28 mouse cellular contexts compared by ENCODE assay signal in the genomic region with DNA sequence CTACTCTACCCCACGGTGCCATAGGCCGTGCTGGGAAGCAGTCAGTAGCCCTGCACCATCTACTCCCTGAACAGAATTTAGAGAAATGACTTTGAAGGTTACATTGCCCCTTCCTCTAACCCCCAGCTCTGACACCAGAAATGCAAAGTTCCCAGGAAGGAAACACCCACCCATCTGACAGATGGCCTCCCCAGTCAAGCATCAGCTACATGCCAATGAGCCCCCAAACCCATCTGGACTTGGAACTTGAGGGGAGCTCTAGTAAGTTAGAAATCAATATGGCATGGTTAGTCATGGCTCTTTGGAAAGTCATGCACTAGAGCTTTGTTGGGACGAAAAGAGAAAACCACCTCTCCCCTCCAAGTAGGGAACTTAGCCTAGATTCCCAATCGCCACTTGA. TPM values are rescaled to one million over a fixed set of nuclear protein-coding genes. Genes with fewer than 3 reads are reported as not detected.
DNase-seq lines count a peak whose midpoint lies in the region; ATAC-seq and TF ChIP-seq lines count a peak whose summit lies in the region.
"Had no signal": no experiment of that assay in that cellular context is flagged by ENCODE, and none has a peak within 500 bp of the region (broad histone marks: within the 10 kb centered on the region; RNA-seq: fewer than 3 reads in every experiment).

No protein-coding gene starts in this region.

- 92% methylated on average over 4 of the region's 4 CpGs for WGBS in embryonic facial prominence, embryonic 13.5 days
- WGBS in embryonic facial prominence, embryonic 10.5 days = 92% methylated on average over 4 of the region's 4 CpGs

- no peak overlapping the region for H3K4me3 ChIP-seq in embryonic facial prominence, embryonic 13.5 days
- H3K4me3 ChIP-seq in embryonic facial prominence, embryonic 10.5 days = no peak overlapping the region
- no peak overlapping the region for H3K4me3 ChIP-seq in left cerebral cortex, adult 2 months
- H3K4me3 ChIP-seq: forebrain, embryonic 13.5 days; forebrain, embryonic 15.5 days had no signal

- H3K36me3 ChIP-seq in embryonic facial prominence, embryonic 13.5 days = peaks cover 43% of the 10 kb centered on the region
- H3K36me3 ChIP-seq in embryonic facial prominence, embryonic 10.5 days (replicated peaks) = peaks cover 51% of the 10 kb centered on the region

- no peak for DNase-seq in embryonic facial prominence, embryonic 10.5 days (ENCODE audit: low spot score)
- DNase-seq in heart, postnatal 4 days = peak; percentile 1
- no peak for DNase-seq in heart, postnatal 25 days (ENCODE audit: low spot score)
- peak; percentile 56 to 69 for DNase-seq in layer of hippocampus, adult 18-20 months (ENCODE audit: low spot score in 2 of 2)
- no peak for DNase-seq in layer of hippocampus, adult 9-11 months
- no peak for DNase-seq in left cerebral cortex, adult 2 months (ENCODE audit: extremely low spot score in 1 of 2, low spot score in 2 of 2)
- DNase-seq in left cerebral cortex, adult 8-10 months (ENCODE audit: low spot score in 2 of 2) = no peak
- DNase-seq: B cell, adult 2 months; cerebellum, adult 11-12 months; cerebellum, adult 2 months; cerebellum, adult 9-10 months; cerebellum, postnatal 10 days had no signal

- peaks cover 19% of the 10 kb centered on the region for H3K4me1 ChIP-seq in embryonic facial prominence, embryonic 13.5 days
- peaks cover 36% of the 10 kb centered on the region for H3K4me1 ChIP-seq in embryonic facial prominence, embryonic 10.5 days

- H3K27me3 ChIP-seq in embryonic facial prominence, embryonic 13.5 days = no peaks in the 10 kb centered on the region
- no peaks in the 10 kb centered on the region for H3K27me3 ChIP-seq in embryonic facial prominence, embryonic 10.5 days (replicated peaks; ENCODE audit: low read depth, poor library complexity, severe bottlenecking)
- H3K27me3 ChIP-seq: CH12.LX; forebrain, embryonic 13.5 days; forebrain, embryonic 15.5 days; Patski had no signal

- H3K9ac ChIP-seq in embryonic facial prominence, embryonic 13.5 days = 0 out of 2 replicates have a peak overlapping the region, but pooled peaks have one; percentile 21
- H3K9ac ChIP-seq: forebrain, embryonic 13.5 days; forebrain, embryonic 15.5 days had no signal

- TF ChIP-seq CTCF in left cerebral cortex, adult 2 months (IDR thresholded peaks at IDR 0.05) = no peak

- no peak for ATAC-seq in embryonic facial prominence, embryonic 13.5 days (ENCODE audit: insufficient number of reproducible peaks, insufficient read depth, low FRiP score, low TSS enrichment, low read depth)
- ATAC-seq: activated CD4-positive, CD25-positive, alpha-beta regulatory T cell, adult 4 months; CD4-positive, CD25-positive, alpha-beta regulatory T cell, adult 4 months; forebrain, embryonic 13.5 days; forebrain, embryonic 15.5 days; Patski had no signal

- H3K9me3 ChIP-seq in embryonic facial prominence, embryonic 13.5 days = no peaks in the 10 kb centered on the region
- no peaks in the 10 kb centered on the region for H3K9me3 ChIP-seq in embryonic facial prominence, embryonic 10.5 days
- H3K9me3 ChIP-seq: forebrain, embryonic 13.5 days; forebrain, embryonic 15.5 days; G1E had no signal

- H3K4me2 ChIP-seq in embryonic facial prominence, embryonic 13.5 days = no peak overlapping the region
- H3K4me2 ChIP-seq: forebrain, embryonic 13.5 days; forebrain, embryonic 15.5 days had no signal

- H3K27ac ChIP-seq in embryonic facial prominence, embryonic 13.5 days = no peak overlapping the region
- H3K27ac ChIP-seq in embryonic facial prominence, embryonic 10.5 days (replicated peaks) = no peak overlapping the region
- peak overlapping the region; percentile 61 for H3K27ac ChIP-seq in left cerebral cortex, adult 2 months
- H3K27ac ChIP-seq: forebrain, embryonic 13.5 days; forebrain, embryonic 15.5 days had no signal

- intact Hi-C loops in heart, postnatal 25 days (cut with DNase I) = no loop called here
- intact Hi-C loops in left cerebral cortex, adult 2 months (cut with DNase I) = no loop called here

RNA-seq across cellular contexts. Expression of gene Cops9, which starts 3.0 kb away (rescaled TPM):
- polyA plus RNA-seq in embryonic facial prominence, embryonic 13.5 days (2015; fragmentation: Nextera tagmentation; extraction: Ambion mirVana) = 391 and 404 TPM in 2 replicates
- 341 and 342 TPM in 2 replicates for polyA plus RNA-seq in embryonic facial prominence, embryonic 10.5 days (2016; fragmentation: Nextera tagmentation; extraction: Ambion mirVana)
- 100 to 1,000 TPM; 198 to 214 TPM for total RNA-seq in heart, postnatal 4 days (2021)
- total RNA-seq in heart, postnatal 25 days (2021) = 100 to 1,000 TPM; 218 to 222 TPM
- 100 to 1,000 TPM; 321 to 334 TPM for total RNA-seq in layer of hippocampus, adult 18-20 months (2021)
- 100 to 1,000 TPM; 237 TPM for total RNA-seq in left cerebral cortex, adult 2 months (2021)
- 100 to 1,000 TPM; 199 to 246 (median 216) TPM for total RNA-seq in left cerebral cortex, adult 8-10 months (2022)

RNA-seq across cellular contexts. Expression of gene Otos, which starts 9.9 kb away (rescaled TPM):
- not detected in 2 replicates for polyA plus RNA-seq in embryonic facial prominence, embryonic 13.5 days (2015; fragmentation: Nextera tagmentation; extraction: Ambion mirVana)
- polyA plus RNA-seq in embryonic facial prominence, embryonic 10.5 days (2016; fragmentation: Nextera tagmentation; extraction: Ambion mirVana) = 0.05 TPM in 1 of 2 replicates, not detected in the other
- not detected for total RNA-seq in heart, postnatal 4 days (2021)
- total RNA-seq in heart, postnatal 25 days (2021) = not detected
- total RNA-seq in layer of hippocampus, adult 18-20 months (2021) = 1 to 10 TPM in 1 of 2 experiments, under 1 TPM in 1; 0.91 to 1.0 TPM
- total RNA-seq in left cerebral cortex, adult 2 months (2021) = not detected
- total RNA-seq in left cerebral cortex, adult 8-10 months (2022) = under 1 TPM in 2 of 4 experiments, not detected in 2; 0.58 to 0.68 TPM
- total RNA-seq: adrenal gland, adult 18-20 months; adrenal gland, postnatal 14 days; adrenal gland, postnatal 36 days; CH12.LX had no signal
- polyA plus RNA-seq: embryonic facial prominence, embryonic 11.5 days; forebrain, embryonic 11.5 days; forebrain, embryonic 15.5 days; G1E had no signal

RNA-seq across cellular contexts. Expression of gene Olfr12, which starts 21.1 kb away (rescaled TPM):
- polyA plus RNA-seq in embryonic facial prominence, embryonic 13.5 days (2015; fragmentation: Nextera tagmentation; extraction: Ambion mirVana) = not detected in 2 replicates
- polyA plus RNA-seq in embryonic facial prominence, embryonic 10.5 days (2016; fragmentation: Nextera tagmentation; extraction: Ambion mirVana) = not detected in 2 replicates
- not detected for total RNA-seq in heart, postnatal 4 days (2021)
- not detected for total RNA-seq in heart, postnatal 25 days (2021)
- total RNA-seq in layer of hippocampus, adult 18-20 months (2021) = not detected
- not detected for total RNA-seq in left cerebral cortex, adult 2 months (2021)
- total RNA-seq in left cerebral cortex, adult 8-10 months (2022) = not detected
- total RNA-seq: adrenal gland, adult 18-20 months; adrenal gland, adult 8-10 months; adrenal gland, postnatal 14 days; adrenal gland, postnatal 36 days had no signal
- polyA plus RNA-seq: activated CD4-positive, CD25-positive, alpha-beta regulatory T cell, adult 4 months; CD4-positive, CD25-positive, alpha-beta regulatory T cell, adult 4 months; cerebellum, adult 2 months; cortical plate, adult 2 months; embryonic facial prominence, embryonic 11.5 days; forebrain, embryonic 11.5 days; forebrain, embryonic 13.5 days; forebrain, embryonic 15.5 days; G1E; Patski had no signal

RNA-seq across cellular contexts. Expression of gene Olfr1410, which starts 33.2 kb away (rescaled TPM):
- not detected in 2 replicates for polyA plus RNA-seq in embryonic facial prominence, embryonic 13.5 days (2015; fragmentation: Nextera tagmentation; extraction: Ambion mirVana)
- polyA plus RNA-seq in embryonic facial prominence, embryonic 10.5 days (2016; fragmentation: Nextera tagmentation; extraction: Ambion mirVana) = not detected in 2 replicates
- total RNA-seq in heart, postnatal 4 days (2021) = not detected
- total RNA-seq in heart, postnatal 25 days (2021) = not detected
- not detected for total RNA-seq in layer of hippocampus, adult 18-20 months (2021)
- not detected for total RNA-seq in left cerebral cortex, adult 2 months (2021)
- not detected for total RNA-seq in left cerebral cortex, adult 8-10 months (2022)
- total RNA-seq: adrenal gland, adult 18-20 months; adrenal gland, adult 8-10 months; adrenal gland, postnatal 14 days; adrenal gland, postnatal 36 days had no signal
- polyA plus RNA-seq: activated CD4-positive, CD25-positive, alpha-beta regulatory T cell, adult 4 months; CD4-positive, CD25-positive, alpha-beta regulatory T cell, adult 4 months; cerebellum, adult 2 months; cortical plate, adult 2 months; embryonic facial prominence, embryonic 11.5 days; embryonic facial prominence, embryonic 14.5 days; forebrain, embryonic 11.5 days; forebrain, embryonic 13.5 days; forebrain, embryonic 15.5 days; G1E; Patski had no signal

RNA-seq across cellular contexts. Expression of gene Olfr1411, which starts 44.5 kb away (rescaled TPM):
- polyA plus RNA-seq in embryonic facial prominence, embryonic 13.5 days (2015; fragmentation: Nextera tagmentation; extraction: Ambion mirVana) = not detected in 2 replicates
- not detected in 2 replicates for polyA plus RNA-seq in embryonic facial prominence, embryonic 10.5 days (2016; fragmentation: Nextera tagmentation; extraction: Ambion mirVana)
- total RNA-seq in heart, postnatal 4 days (2021) = not detected
- not detected for total RNA-seq in heart, postnatal 25 days (2021)
- total RNA-seq in layer of hippocampus, adult 18-20 months (2021) = not detected
- total RNA-seq in left cerebral cortex, adult 2 months (2021) = not detected
- not detected for total RNA-seq in left cerebral cortex, adult 8-10 months (2022)
- total RNA-seq: adrenal gland, adult 18-20 months; adrenal gland, adult 8-10 months; adrenal gland, postnatal 14 days; adrenal gland, postnatal 36 days; CH12.LX; G1E had no signal
- polyA plus RNA-seq: activated CD4-positive, CD25-positive, alpha-beta regulatory T cell, adult 4 months; CD4-positive, CD25-positive, alpha-beta regulatory T cell, adult 4 months; cerebellum, adult 2 months; cortical plate, adult 2 months; embryonic facial prominence, embryonic 11.5 days; embryonic facial prominence, embryonic 14.5 days; forebrain, embryonic 11.5 days; forebrain, embryonic 13.5 days; forebrain, embryonic 15.5 days; G1E; Patski had no signal

Comparison
In these comparisons a context has a peak if more than half of its experiments do, and no peak if none do; other contexts are left out.
1. DNase-seq: peak in heart, postnatal 4 days (single experiment) and layer of hippocampus, adult 18-20 months (2 of 2); none in embryonic facial prominence, embryonic 10.5 days (single experiment), heart, postnatal 25 days (single experiment), layer of hippocampus, adult 9-11 months (single experiment), left cerebral cortex, adult 2 months (0 of 2) and left cerebral cortex, adult 8-10 months (0 of 2).